Mouse (Mus musculus): ENCODE data around the gene Tmem17. TPM values are rescaled to one million over a fixed set of nuclear protein-coding genes. Genes with fewer than 3 reads are reported as not detected.

Gene Tmem17
- 0.32 TPM for polyA plus RNA-seq (2017; shearing (Covaris generic))

DNA sequence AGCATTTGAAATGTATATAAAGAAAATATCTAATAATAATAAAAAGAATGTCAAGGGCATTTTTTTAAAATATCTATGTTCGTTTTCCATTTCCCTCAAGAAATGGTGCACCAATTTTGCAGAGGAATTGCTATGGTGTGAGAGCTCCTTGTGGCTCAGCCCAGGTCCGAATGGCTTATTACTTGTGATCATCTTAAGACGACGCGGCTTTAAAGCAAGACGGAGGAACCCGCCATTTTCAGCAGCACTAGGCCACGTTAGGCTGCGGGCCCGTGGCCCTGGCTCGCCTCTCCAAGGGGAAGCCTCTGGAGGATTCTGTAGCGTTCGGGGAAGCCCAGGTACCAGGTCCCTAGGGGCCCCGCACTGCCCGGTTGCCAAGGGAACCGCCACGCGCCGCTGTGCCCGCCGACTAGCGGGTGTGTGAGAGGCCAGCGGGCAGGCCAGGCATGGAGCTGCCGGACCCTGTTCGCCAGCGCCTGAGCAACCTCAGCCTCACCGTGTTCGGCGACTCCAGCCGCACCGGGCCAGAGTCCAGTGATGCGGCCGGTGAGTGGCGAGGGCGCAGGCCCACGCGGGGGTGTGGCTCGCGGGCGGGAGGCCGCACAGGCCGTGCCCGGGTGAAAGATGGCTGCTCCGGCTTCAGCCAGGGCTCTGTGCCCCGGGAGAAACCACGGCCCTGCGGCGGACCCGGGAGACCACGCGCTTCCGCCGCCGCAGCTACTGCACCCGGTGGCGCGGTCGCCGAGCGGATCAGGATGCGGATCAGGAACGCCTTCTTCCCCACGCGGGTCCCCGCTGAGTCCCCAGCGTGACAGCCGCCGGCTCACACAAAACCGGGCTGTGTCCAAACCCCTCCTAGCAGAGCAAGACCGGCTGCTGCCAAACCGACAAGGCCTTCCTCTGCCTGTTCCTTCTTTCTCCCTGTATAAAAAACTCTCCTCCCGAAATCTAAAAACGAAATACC, at the start of gene Tmem17:
Gene Tmem17, plus strand, starts transcription at position 51 of the 964 bp plus-strand sequence.

Other genes with a start within 250 kb of the Tmem17 start
- gene Ehbp1, start 169.8 kb upstream of the Tmem17 start, polyA plus RNA-seq (2017; shearing (Covaris generic)), result 2.7 TPM